Mouse (Mus musculus): ENCODE measurements around the gene Tcerg1l.

DNA sequence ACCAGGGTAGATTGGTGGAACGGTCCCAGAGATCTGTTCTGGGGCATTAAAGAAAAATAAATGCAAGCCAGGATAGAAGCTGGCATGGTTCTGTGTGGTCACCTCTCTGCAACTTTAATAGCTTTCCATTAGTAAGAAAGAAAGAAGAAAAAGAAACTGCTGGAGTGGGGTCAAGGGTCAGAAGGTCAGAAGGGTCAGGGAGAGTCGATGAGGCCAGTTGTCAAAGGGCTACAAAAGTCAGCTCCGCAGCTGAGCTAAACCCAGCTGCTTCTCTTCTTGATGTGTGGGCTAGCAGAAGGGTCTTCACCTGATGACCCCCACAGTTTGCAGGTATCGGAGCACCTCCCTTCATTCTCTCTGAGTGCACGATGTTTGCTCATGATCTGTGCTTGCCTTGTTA is 59.6 kb downstream of the Tcerg1l start:
- TF ChIP-seq HCFC1 (IDR thresholded peaks at IDR 0.05; ENCODE audit: low read depth, low read length), result no peak
- no peak for TF ChIP-seq ZMIZ1 (IDR thresholded peaks at IDR 0.05; ENCODE audit: low read depth, low read length)
- TF ChIP-seq CTCF (conservative IDR thresholded peaks at IDR 0.05 in 1 of 2, IDR thresholded peaks at IDR 0.05 in 1 of 2; ENCODE audit: low read depth in 2 of 2, low read length in 2 of 2), result no peak
- no peak for TF ChIP-seq IRF4 (IDR thresholded peaks at IDR 0.05; ENCODE audit: low read depth, low read length)
- no peak for TF ChIP-seq POLR2A (IDR thresholded peaks at IDR 0.05; ENCODE audit: low read depth, low read length)
- TF ChIP-seq ZKSCAN1 (IDR thresholded peaks at IDR 0.05; ENCODE audit: borderline replicate concordance, low read depth, low read length), result no peak
- TF ChIP-seq ZC3H11A (IDR thresholded peaks at IDR 0.05; ENCODE audit: low read depth, low read length), result no peak
- TF ChIP-seq RCOR1 (conservative IDR thresholded peaks at IDR 0.05; ENCODE audit: low read depth, low read length), result no peak
- no peak for TF ChIP-seq JUN (IDR thresholded peaks at IDR 0.05; ENCODE audit: insufficient read depth, low read depth, low read length)
- no peak for TF ChIP-seq EP300 (IDR thresholded peaks at IDR 0.05; ENCODE audit: low read length)
- no peak for TF ChIP-seq RAD21 (IDR thresholded peaks at IDR 0.05; ENCODE audit: low read depth, low read length)

Data from CH12.LX (cell line).